Mouse (Mus musculus) E14TG2a.4 (cell line): ENCODE data around the gene Inpp5d.
A peak's percentile ranks its signal among the peaks of the same experiment; 100 is the strongest.
"Not testable (repeated sequence)": the region's sequence is repeated elsewhere in the genome, so short reads cannot be mapped to it uniquely, and the experiment has no call there.

Source experiments
- H3K27me3 ChIP-seq: 2 replicates; pipeline ENCODE4 v1.6.1; 2014; ENCODE audit warnings: low read length, control low read depth; ENCODE audit not compliant: insufficient read depth
- H3K36me3 ChIP-seq: 2 replicates; pipeline ENCODE4 v1.6.1; 2014; ENCODE audit warnings: low read length, control low read depth; ENCODE audit not compliant: insufficient read depth
- H3K4me1 ChIP-seq: replicated peaks from 2 replicates; pipeline ENCODE4 v1.6.1; 2014; ENCODE audit warnings: low read depth, low read length, control low read depth
- H3K4me3 ChIP-seq: replicated peaks from 2 replicates; pipeline ENCODE4 v1.5.1; 2014; ENCODE audit warnings: mild to moderate bottlenecking, low read length
- H3K9me3 ChIP-seq: 2 replicates; pipeline ENCODE4 v1.6.1; 2014; ENCODE audit warnings: low read length, control low read depth
- CTCF ChIP-seq: conservative IDR thresholded peaks from 2 replicates; pipeline ENCODE4 v1.5.1; 2014; ENCODE audit warnings: low read length
- NANOG ChIP-seq: IDR thresholded peaks from 2 replicates; pipeline ENCODE4 v1.6.1; 2014; ENCODE audit warnings: borderline replicate concordance, low read length, mixed read lengths
- POU5F1 ChIP-seq: IDR thresholded peaks from 2 replicates; pipeline ENCODE4 v1.6.1; 2014; ENCODE audit warnings: low read length, borderline replicate concordance

Inpp5d gene

GRCm38 (mm10) chr1:87673822-87674604, 53.9 kb downstream of the Inpp5d start:
- peaks cover 67% of the 10 kb centered on the region for H3K4me1 ChIP-seq
- TF ChIP-seq POU5F1 (0 out of 2 replicates have a peak, but pooled peaks have one; percentile 16), CTCF (no peak)
- H3K9me3 ChIP-seq = no peaks in the 10 kb centered on the region
- no peaks in the 10 kb centered on the region for H3K27me3 ChIP-seq
- H3K4me3 ChIP-seq = peak overlapping the region; percentile 56
- peaks cover 21% of the 10 kb centered on the region for H3K36me3 ChIP-seq

GRCm38 (mm10) chr1:87676006-87676405, 55.9 kb downstream of the Inpp5d start:
- peak overlapping the region; percentile 85 for H3K4me3 ChIP-seq
- peaks cover 38% of the 10 kb centered on the region for H3K36me3 ChIP-seq
- peaks cover 84% of the 10 kb centered on the region for H3K4me1 ChIP-seq
- no peak for TF ChIP-seq CTCF
- TF ChIP-seq POU5F1 = no peak
- 0 out of 2 replicates have a peak, but pooled peaks have one; percentile 27 for TF ChIP-seq NANOG
- no peaks in the 10 kb centered on the region for H3K27me3 ChIP-seq
- H3K9me3 ChIP-seq = no peaks in the 10 kb centered on the region

GRCm38 (mm10) chr1:87679089-87679488, 59.0 kb downstream of the Inpp5d start:
- H3K4me3 ChIP-seq = peak overlapping the region; percentile 85
- peaks cover 73% of the 10 kb centered on the region for H3K4me1 ChIP-seq
- peaks cover 8% of the 10 kb centered on the region for H3K9me3 ChIP-seq
- no peaks in the 10 kb centered on the region for H3K27me3 ChIP-seq
- H3K36me3 ChIP-seq = peaks cover 68% of the 10 kb centered on the region
- TF ChIP-seq CTCF (no peak), NANOG (no peak)

- H3K36me3 ChIP-seq = peaks cover 87% of the 10 kb centered on the region
- TF ChIP-seq POU5F1 (no peak), CTCF (no peak), NANOG (no peak)
Measured at GRCm38 (mm10) chr1:87680950-87681349, 60.8 kb downstream of the Inpp5d start.

GRCm38 (mm10) chr1:87682473-87682872, 62.4 kb downstream of the Inpp5d start:
- H3K9me3 ChIP-seq = peaks cover 10% of the 10 kb centered on the region

More at GRCm38 (mm10) chr1:87680950-87681349, 60.8 kb downstream of the Inpp5d start:
- Histone ChIP-seq H3K27me3 (no peaks in the 10 kb centered on the region), H3K9me3 (peaks cover 10% of the 10 kb centered on the region), H3K4me3 (no peak overlapping the region), H3K4me1 (peaks cover 73% of the 10 kb centered on the region)

GRCm38 (mm10) chr1:87684071-87684470, 64.0 kb downstream of the Inpp5d start:
- TF ChIP-seq CTCF (no peak), NANOG (no peak), POU5F1 (no peak)
- Histone ChIP-seq H3K27me3 (no peaks in the 10 kb centered on the region), H3K36me3 (peaks cover 96% of the 10 kb centered on the region), H3K4me1 (peaks cover 79% of the 10 kb centered on the region), H3K9me3 (peaks cover 10% of the 10 kb centered on the region), H3K4me3 (no peak overlapping the region)

More at GRCm38 (mm10) chr1:87682473-87682872, 62.4 kb downstream of the Inpp5d start:
- peaks cover 83% of the 10 kb centered on the region for H3K4me1 ChIP-seq
- not testable (repeated sequence) for H3K27me3 ChIP-seq, H3K4me3 ChIP-seq
- peaks cover 99% of the 10 kb centered on the region for H3K36me3 ChIP-seq

- H3K4me3 ChIP-seq = no peak overlapping the region
- peaks cover 10% of the 10 kb centered on the region for H3K9me3 ChIP-seq
- TF ChIP-seq CTCF = no peak
- TF ChIP-seq NANOG = no peak
- no peak for TF ChIP-seq POU5F1
- H3K4me1 ChIP-seq = peaks cover 79% of the 10 kb centered on the region
- peaks cover 96% of the 10 kb centered on the region for H3K36me3 ChIP-seq
- H3K27me3 ChIP-seq = no peaks in the 10 kb centered on the region
Measured at GRCm38 (mm10) chr1:87684791-87685190, 64.7 kb downstream of the Inpp5d start.

GRCm38 (mm10) chr1:87686351-87686750, 66.2 kb downstream of the Inpp5d start:
- peaks cover 73% of the 10 kb centered on the region for H3K4me1 ChIP-seq
- TF ChIP-seq POU5F1 = no peak
- no peak for TF ChIP-seq NANOG
- no peak for TF ChIP-seq CTCF
- H3K4me3 ChIP-seq = no peak overlapping the region
- H3K27me3 ChIP-seq = no peaks in the 10 kb centered on the region
- peaks cover 96% of the 10 kb centered on the region for H3K36me3 ChIP-seq
- peaks cover 10% of the 10 kb centered on the region for H3K9me3 ChIP-seq

GRCm38 (mm10) chr1:87687009-87687408, 66.9 kb downstream of the Inpp5d start:
- no peak overlapping the region for H3K4me3 ChIP-seq
- TF ChIP-seq POU5F1 (no peak), CTCF (no peak), NANOG (no peak)

More at GRCm38 (mm10) chr1:87687009-87687408, 66.9 kb downstream of the Inpp5d start:
- peaks cover 10% of the 10 kb centered on the region for H3K9me3 ChIP-seq
- H3K36me3 ChIP-seq = peaks cover 96% of the 10 kb centered on the region
- H3K4me1 ChIP-seq = peaks cover 70% of the 10 kb centered on the region
- H3K27me3 ChIP-seq = no peaks in the 10 kb centered on the region
